Mouse (Mus musculus) cortical plate, adult 2 months (tissue): Measurements from ENCODE around the gene Thsd1. TPM values are rescaled to one million over a fixed set of nuclear protein-coding genes. Genes with fewer than 3 reads are reported as not detected.

Experiments used
- H3K27ac ChIP-seq: fragments of 200-500 bp; 2 replicates; pipeline ENCODE4 v1.5.1; 2012; ENCODE audit warnings: low read length, control low read depth, inconsistent platforms; ENCODE audit not compliant: insufficient read depth
- H3K4me1 ChIP-seq: fragments of 200-500 bp; 2 replicates; pipeline ENCODE4 v1.6.1; 2011; ENCODE audit warnings: low read length; ENCODE audit not compliant: control insufficient read depth, insufficient read depth
- H3K4me3 ChIP-seq: fragments of 200-500 bp; 2 replicates; pipeline ENCODE4 v1.5.1; 2011; ENCODE audit warnings: mild to moderate bottlenecking, low read length, control low read depth; ENCODE audit not compliant: insufficient read depth
- CTCF ChIP-seq: fragments of 200-500 bp; IDR thresholded peaks from 2 replicates; pipeline ENCODE4 v1.5.1; 2011; ENCODE audit warnings: mild to moderate bottlenecking, control low read depth, low read length; ENCODE audit not compliant: insufficient read depth; ENCODE audit errors: extremely low read depth
- POLR2A ChIP-seq: fragments of 200-500 bp; IDR thresholded peaks from 2 replicates; pipeline ENCODE4 v1.6.1; 2011; ENCODE audit warnings: mild to moderate bottlenecking, low read length, control low read depth; ENCODE audit not compliant: insufficient read depth; ENCODE audit errors: extremely low read depth
- polyA plus RNA-seq: library from polyadenylated mRNA; depleted of rRNA; stranded (reverse); fragments of >200 nt; gene quantifications from 2 replicates; pipeline ENCODE4 v1.2.3, GENCODE M21; 2012; rRNA removed

Thsd1 gene
- polyA plus RNA-seq, 1 experiment: 4.7 TPM

GRCm38 (mm10) chr8:22306999-22307398 is 79.9 kb downstream of the Thsd1 start:
- H3K4me3 ChIP-seq: no peak overlapping the region
- no peak for TF ChIP-seq CTCF
- no peak for TF ChIP-seq POLR2A
- H3K27ac ChIP-seq: no peak overlapping the region
- no peaks in the 10 kb centered on the region for H3K4me1 ChIP-seq

Other genes starting within 250 kb of the Thsd1 start
- gene Atp7b, start 167.0 kb upstream of the Thsd1 start, polyA plus RNA-seq: 1.4 and 1.6 TPM in 2 replicates
- 12.3 and 13.0 TPM in 2 replicates for gene Alg11, start 166.6 kb upstream of the Thsd1 start, polyA plus RNA-seq
- 0.04 and 0.33 TPM in 2 replicates for gene Nek5, start 102.3 kb upstream of the Thsd1 start, polyA plus RNA-seq
- gene Nek3, start 60.9 kb upstream of the Thsd1 start, polyA plus RNA-seq: 2.7 and 2.8 TPM in 2 replicates
- gene Ckap2, start 41.5 kb upstream of the Thsd1 start, polyA plus RNA-seq: 0.85 and 1.7 TPM in 2 replicates
- 14.2 and 14.7 TPM in 2 replicates for gene Vps36, start 34.5 kb upstream of the Thsd1 start, polyA plus RNA-seq
- gene Tpte, start 56.1 kb downstream of the Thsd1 start, polyA plus RNA-seq: not detected in 2 replicates
- 8.9 and 9.2 TPM in 2 replicates for gene Slc25a15, start 171.3 kb downstream of the Thsd1 start, polyA plus RNA-seq
- gene Mrps31, start 184.0 kb downstream of the Thsd1 start, polyA plus RNA-seq: 17.0 and 17.8 TPM in 2 replicates